Mouse (Mus musculus): ENCODE data around the gene Pde10a. TPM values are rescaled to one million over a fixed set of nuclear protein-coding genes. Genes with fewer than 3 reads are reported as not detected.

Pde10a gene
- polyA plus RNA-seq (2012; ENCODE audit: insufficient read depth, low replicate concordance): 3.9 and 11.5 TPM in 2 replicates

DNA sequence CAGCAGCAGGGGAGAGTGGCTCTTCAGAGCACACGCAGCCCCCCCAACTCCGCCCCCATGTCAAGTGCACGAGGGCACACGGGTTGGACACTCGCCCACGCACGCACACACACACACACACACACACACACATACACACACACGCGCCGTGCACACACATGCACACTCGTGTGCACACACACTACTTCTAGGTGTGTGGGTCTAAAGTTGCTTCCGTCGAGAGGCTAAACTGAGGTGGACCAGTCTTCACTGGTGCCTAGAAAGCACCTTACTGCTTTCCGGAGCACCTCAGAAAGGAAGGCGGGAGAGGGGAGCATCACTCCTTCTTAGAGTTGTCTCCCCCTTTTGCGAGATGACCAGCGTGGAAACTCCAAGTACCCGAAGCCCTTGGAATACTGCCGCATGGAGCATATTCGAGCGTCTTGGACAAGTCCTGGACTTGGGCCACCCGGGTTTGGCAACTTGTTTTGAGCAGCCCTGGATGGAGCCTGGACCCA is at the start of gene Pde10a:
Gene Pde10a, plus strand, starts transcription at position 148 of the 497 bp plus-strand sequence.
- TF ChIP-seq GATA1 (IDR thresholded peaks at IDR 0.05; ENCODE audit: borderline replicate concordance, low read length) (no peak), FLI1 (IDR thresholded peaks at IDR 0.05; ENCODE audit: low read length) (no peak)
- Histone ChIP-seq H3K4me1 (peaks cover 22% of the 10 kb centered on the region), H3K9me3 (no peaks in the 10 kb centered on the region), H3K27me3 (replicated peaks) (peaks cover 75% of the 10 kb centered on the region), H3K36me3 (replicated peaks; ENCODE audit: low read length) (no peaks in the 10 kb centered on the region), H3K4me3 (replicated peaks) (peak within 1 kb of the TSS; percentile 85)

DNA sequence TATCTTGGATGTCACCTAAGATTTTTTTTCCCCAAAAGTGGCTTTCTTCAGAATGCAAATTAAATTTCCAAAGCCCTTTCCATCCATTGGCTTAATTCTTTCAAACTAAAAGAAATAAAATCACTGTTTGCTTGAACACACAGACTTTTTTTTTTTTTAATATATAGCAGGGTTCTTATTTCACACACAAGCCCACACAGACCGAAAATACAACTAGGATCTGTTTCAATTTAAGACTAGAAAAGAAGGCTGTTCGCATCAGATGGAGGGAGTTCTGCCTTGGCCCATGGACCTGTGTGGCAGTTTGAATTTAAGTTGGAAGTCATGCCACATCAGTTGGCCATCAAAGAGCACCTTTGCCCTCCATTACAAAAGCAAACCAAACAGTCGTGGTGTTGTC is 46.6 kb upstream of the Pde10a start:
- Histone ChIP-seq H3K27me3 (replicated peaks) (peaks cover 17% of the 10 kb centered on the region), H3K4me3 (replicated peaks) (no peak overlapping the region), H3K4me1 (no peaks in the 10 kb centered on the region), H3K36me3 (replicated peaks; ENCODE audit: low read length) (no peaks in the 10 kb centered on the region), H3K9me3 (peaks cover 5% of the 10 kb centered on the region)
- TF ChIP-seq GATA1 (IDR thresholded peaks at IDR 0.05; ENCODE audit: borderline replicate concordance, low read length) (no peak), FLI1 (IDR thresholded peaks at IDR 0.05; ENCODE audit: low read length) (no peak)

GRCm38 (mm10) chr17:8479493-8480128 is 45.6 kb upstream of the Pde10a start:
- H3K9me3 ChIP-seq: peaks cover 5% of the 10 kb centered on the region
- TF ChIP-seq GATA1 (IDR thresholded peaks at IDR 0.05; ENCODE audit: borderline replicate concordance, low read length) (no peak), FLI1 (IDR thresholded peaks at IDR 0.05; ENCODE audit: low read length) (no peak)
- peaks cover 17% of the 10 kb centered on the region for H3K27me3 ChIP-seq (replicated peaks)
- no peaks in the 10 kb centered on the region for H3K4me1 ChIP-seq
- no peak overlapping the region for H3K4me3 ChIP-seq (replicated peaks)
- no peaks in the 10 kb centered on the region for H3K36me3 ChIP-seq (replicated peaks; ENCODE audit: low read length)

DNA sequence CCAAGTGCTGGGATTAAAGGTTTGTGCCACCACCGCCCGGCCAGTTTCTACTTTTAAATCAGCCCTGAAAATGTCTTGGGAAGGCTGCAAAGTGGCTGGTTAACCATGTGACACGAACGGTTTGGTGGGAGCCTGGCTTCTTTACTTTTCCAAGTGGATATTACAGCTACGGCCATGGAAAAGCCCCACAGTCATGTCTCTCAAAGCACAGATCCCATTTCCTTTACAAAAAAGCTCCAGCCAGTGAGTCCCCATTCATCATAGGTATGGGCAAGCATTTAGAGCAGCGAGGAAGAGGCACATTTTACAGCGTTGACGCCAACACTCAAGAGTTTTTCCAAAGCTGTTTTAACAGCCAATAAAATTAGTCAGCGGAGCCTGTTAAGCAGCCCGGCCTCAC is 43.4 kb upstream of the Pde10a start:
- Histone ChIP-seq H3K9me3 (peaks cover 5% of the 10 kb centered on the region), H3K4me1 (no peaks in the 10 kb centered on the region), H3K4me3 (replicated peaks) (no peak overlapping the region), H3K27me3 (replicated peaks) (peaks cover 24% of the 10 kb centered on the region), H3K36me3 (replicated peaks; ENCODE audit: low read length) (no peaks in the 10 kb centered on the region)
- no peak for TF ChIP-seq FLI1 (IDR thresholded peaks at IDR 0.05; ENCODE audit: low read length)
- TF ChIP-seq GATA1 (IDR thresholded peaks at IDR 0.05; ENCODE audit: borderline replicate concordance, low read length): no peak

- no peak overlapping the region for H3K4me3 ChIP-seq (replicated peaks)
- peaks cover 5% of the 10 kb centered on the region for H3K9me3 ChIP-seq
- H3K27me3 ChIP-seq (replicated peaks): peaks cover 26% of the 10 kb centered on the region
- no peaks in the 10 kb centered on the region for H3K4me1 ChIP-seq
- H3K36me3 ChIP-seq (replicated peaks; ENCODE audit: low read length): no peaks in the 10 kb centered on the region
- no peak for TF ChIP-seq GATA1 (IDR thresholded peaks at IDR 0.05; ENCODE audit: borderline replicate concordance, low read length)
Observed at GRCm38 (mm10) chr17:8482876-8483275, 42.3 kb upstream of the Pde10a start.

DNA sequence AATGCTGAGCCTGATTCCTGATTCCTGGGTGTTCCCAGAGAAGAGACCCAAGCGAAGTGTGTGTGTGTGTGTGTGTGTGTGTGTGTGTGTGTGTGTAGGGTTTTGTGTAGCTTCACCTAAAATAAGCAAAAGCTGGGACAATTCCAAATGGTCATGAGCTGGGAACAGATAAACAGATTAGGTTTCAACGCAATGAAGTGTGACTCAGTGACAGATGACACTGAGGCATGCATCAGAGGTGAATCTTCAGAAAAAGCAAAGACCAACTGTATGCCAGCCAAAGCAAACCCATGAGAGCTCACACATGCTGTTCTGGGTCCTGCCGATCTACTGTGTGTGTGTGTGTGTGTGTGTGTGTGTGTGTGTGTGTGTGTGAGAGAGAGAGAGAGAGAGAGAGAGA is 40.9 kb upstream of the Pde10a start:
- H3K9me3 ChIP-seq: no peaks in the 10 kb centered on the region
- no peak overlapping the region for H3K4me3 ChIP-seq (replicated peaks)
- H3K4me1 ChIP-seq: no peaks in the 10 kb centered on the region
- H3K27me3 ChIP-seq (replicated peaks): peaks cover 26% of the 10 kb centered on the region
- H3K36me3 ChIP-seq (replicated peaks; ENCODE audit: low read length): no peaks in the 10 kb centered on the region
- TF ChIP-seq GATA1 (IDR thresholded peaks at IDR 0.05; ENCODE audit: borderline replicate concordance, low read length): no peak
- TF ChIP-seq FLI1 (IDR thresholded peaks at IDR 0.05; ENCODE audit: low read length): no peak

- H3K9me3 ChIP-seq: no peaks in the 10 kb centered on the region
- TF ChIP-seq GATA1 (IDR thresholded peaks at IDR 0.05; ENCODE audit: borderline replicate concordance, low read length) (no peak), FLI1 (IDR thresholded peaks at IDR 0.05; ENCODE audit: low read length) (no peak)
- no peaks in the 10 kb centered on the region for H3K36me3 ChIP-seq (replicated peaks; ENCODE audit: low read length)
- no peaks in the 10 kb centered on the region for H3K4me1 ChIP-seq
- H3K27me3 ChIP-seq (replicated peaks): peaks cover 20% of the 10 kb centered on the region
- H3K4me3 ChIP-seq (replicated peaks): no peak overlapping the region
Observed at GRCm38 (mm10) chr17:8485146-8485545, 40.0 kb upstream of the Pde10a start.

- no peaks in the 10 kb centered on the region for H3K36me3 ChIP-seq (replicated peaks; ENCODE audit: low read length)
- H3K9me3 ChIP-seq: no peaks in the 10 kb centered on the region
- TF ChIP-seq GATA1 (IDR thresholded peaks at IDR 0.05; ENCODE audit: borderline replicate concordance, low read length) (no peak), FLI1 (IDR thresholded peaks at IDR 0.05; ENCODE audit: low read length) (no peak)
- no peaks in the 10 kb centered on the region for H3K4me1 ChIP-seq
- peaks cover 16% of the 10 kb centered on the region for H3K27me3 ChIP-seq (replicated peaks)
- H3K4me3 ChIP-seq (replicated peaks): no peak overlapping the region
Observed at GRCm38 (mm10) chr17:8487824-8488223, 37.3 kb upstream of the Pde10a start.

DNA sequence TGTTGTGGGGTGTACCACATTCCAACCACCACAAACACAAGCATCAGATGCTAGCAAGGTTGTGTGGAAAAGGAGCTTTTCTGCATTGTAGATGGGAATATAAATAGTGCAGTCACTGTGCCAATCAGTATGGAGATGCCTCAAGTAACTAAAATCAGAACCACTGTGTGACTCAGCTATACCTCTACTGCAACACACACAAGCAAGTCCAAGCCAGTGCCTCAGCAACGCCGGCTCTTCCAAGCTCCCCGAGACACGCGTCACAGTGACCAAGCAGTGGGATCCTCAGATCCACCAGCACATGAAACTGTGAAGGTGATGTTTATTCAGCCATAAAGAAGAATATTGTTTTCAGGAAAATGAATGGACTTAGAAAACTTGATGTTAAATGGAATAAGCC is 34.2 kb upstream of the Pde10a start:
- Histone ChIP-seq H3K36me3 (replicated peaks; ENCODE audit: low read length) (no peaks in the 10 kb centered on the region), H3K4me1 (no peaks in the 10 kb centered on the region), H3K4me3 (replicated peaks) (no peak overlapping the region), H3K27me3 (replicated peaks) (peaks cover 12% of the 10 kb centered on the region), H3K9me3 (peaks cover 9% of the 10 kb centered on the region; the same call in 1 of the 2 replicates)
- no peak for TF ChIP-seq FLI1 (IDR thresholded peaks at IDR 0.05; ENCODE audit: low read length)

DNA sequence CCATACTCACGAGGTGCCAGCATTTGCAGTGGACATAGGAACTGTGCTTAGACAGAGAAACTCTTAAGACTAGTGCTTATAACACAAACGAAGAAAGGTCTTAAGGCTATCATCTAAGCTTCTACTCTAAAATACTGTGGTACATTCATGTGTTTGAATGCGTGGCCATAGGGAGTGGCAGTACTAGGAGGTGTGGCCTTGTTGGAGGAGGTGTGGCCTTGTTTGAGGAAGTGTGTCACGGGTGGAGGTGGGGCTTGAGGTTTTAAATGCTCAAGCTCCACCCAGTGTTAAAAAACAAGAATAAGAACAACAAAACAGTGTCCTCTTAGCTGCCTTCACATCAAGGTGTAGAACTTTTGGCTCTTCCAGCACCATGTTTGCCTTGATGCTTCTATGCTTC is 31.7 kb upstream of the Pde10a start:
- Histone ChIP-seq H3K4me3 (replicated peaks) (no peak overlapping the region), H3K4me1 (no peaks in the 10 kb centered on the region), H3K27me3 (replicated peaks) (peaks cover 10% of the 10 kb centered on the region), H3K9me3 (peaks cover 9% of the 10 kb centered on the region; the same call in 1 of the 2 replicates), H3K36me3 (replicated peaks; ENCODE audit: low read length) (no peaks in the 10 kb centered on the region)
- TF ChIP-seq FLI1 (IDR thresholded peaks at IDR 0.05; ENCODE audit: low read length): no peak
- no peak for TF ChIP-seq GATA1 (IDR thresholded peaks at IDR 0.05; ENCODE audit: borderline replicate concordance, low read length)

Data from megakaryocyte, embryonic 14.5 days (primary cell).